Mouse (Mus musculus) cortical plate, adult 2 months (tissue): ENCODE measurements around the gene Bloc1s1.

Source experiments
- CTCF ChIP-seq: fragments of 200-500 bp; IDR thresholded peaks from 2 replicates; pipeline ENCODE4 v1.5.1; 2011; ENCODE audit warnings: mild to moderate bottlenecking, control low read depth, low read length; ENCODE audit not compliant: insufficient read depth; ENCODE audit errors: extremely low read depth
- POLR2A ChIP-seq: fragments of 200-500 bp; IDR thresholded peaks from 2 replicates; pipeline ENCODE4 v1.6.1; 2011; ENCODE audit warnings: mild to moderate bottlenecking, low read length, control low read depth; ENCODE audit not compliant: insufficient read depth; ENCODE audit errors: extremely low read depth

GRCm38 (mm10) chr10:128912791-128913190, 11.0 kb downstream of the Bloc1s1 start:
- TF ChIP-seq POLR2A (no peak), CTCF (no peak)
